Mouse (Mus musculus) 416B (cell line): ENCODE results near the gene Fkbp4.
A peak's percentile ranks its signal among the peaks of the same experiment; 100 is the strongest.

Experiments
- DNase-seq: peaks from one replicate; pipeline ENCODE4 v3.0.0; 2011; ENCODE audit warnings: low read depth

Fkbp4 gene

GRCm38 (mm10) chr6:128397574-128398261, 40.8 kb downstream of the Fkbp4 start:
- DNase-seq: peak; percentile 42

DNA sequence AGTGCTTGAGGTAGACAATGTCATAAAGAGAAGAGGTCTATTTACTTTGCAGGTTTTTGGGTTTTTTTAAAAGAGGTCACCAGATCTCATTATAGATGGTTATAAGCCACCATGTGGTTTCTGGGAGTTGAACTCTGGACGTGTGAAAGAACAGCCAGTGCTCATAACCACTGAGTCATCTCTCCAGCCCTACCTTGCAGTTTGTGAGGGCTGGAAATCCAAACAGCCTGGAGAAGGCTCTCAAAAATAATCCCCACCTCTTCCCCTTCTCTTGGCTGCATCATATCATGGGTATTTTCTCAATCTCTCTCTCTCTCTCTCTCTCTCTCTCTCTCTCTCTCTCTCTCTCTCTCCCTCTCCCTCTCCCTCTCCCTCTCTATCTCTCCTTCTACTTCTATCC, 47.8 kb downstream of the Fkbp4 start:
- DNase-seq: no peak

GRCm38 (mm10) chr6:128389185-128389584, 49.3 kb downstream of the Fkbp4 start:
- DNase-seq: no peak

GRCm38 (mm10) chr6:128385026-128385425, 53.5 kb downstream of the Fkbp4 start:
- no peak for DNase-seq

DNA sequence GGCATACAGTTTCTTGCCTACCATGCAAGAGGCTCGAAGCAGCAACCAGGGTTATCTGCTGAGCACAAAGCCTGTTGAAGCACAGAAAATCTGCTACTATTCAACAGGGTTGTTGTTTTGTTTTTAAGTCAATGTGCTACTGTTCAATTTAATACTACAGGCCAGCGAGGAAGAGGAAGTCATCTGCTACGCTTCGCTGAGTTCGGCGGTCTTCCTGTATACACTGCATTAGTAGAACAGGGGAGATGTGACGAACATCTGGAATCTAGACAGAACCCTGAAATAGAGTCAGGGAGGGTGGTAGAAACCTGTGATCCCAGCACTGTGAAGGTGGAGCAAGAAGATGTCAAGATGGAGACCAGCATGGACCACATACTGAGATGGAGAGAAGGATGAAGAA, 54.7 kb downstream of the Fkbp4 start:
- DNase-seq: no peak

- no peak for DNase-seq
Observed at GRCm38 (mm10) chr6:128381254-128381653, 57.2 kb downstream of the Fkbp4 start.

DNA sequence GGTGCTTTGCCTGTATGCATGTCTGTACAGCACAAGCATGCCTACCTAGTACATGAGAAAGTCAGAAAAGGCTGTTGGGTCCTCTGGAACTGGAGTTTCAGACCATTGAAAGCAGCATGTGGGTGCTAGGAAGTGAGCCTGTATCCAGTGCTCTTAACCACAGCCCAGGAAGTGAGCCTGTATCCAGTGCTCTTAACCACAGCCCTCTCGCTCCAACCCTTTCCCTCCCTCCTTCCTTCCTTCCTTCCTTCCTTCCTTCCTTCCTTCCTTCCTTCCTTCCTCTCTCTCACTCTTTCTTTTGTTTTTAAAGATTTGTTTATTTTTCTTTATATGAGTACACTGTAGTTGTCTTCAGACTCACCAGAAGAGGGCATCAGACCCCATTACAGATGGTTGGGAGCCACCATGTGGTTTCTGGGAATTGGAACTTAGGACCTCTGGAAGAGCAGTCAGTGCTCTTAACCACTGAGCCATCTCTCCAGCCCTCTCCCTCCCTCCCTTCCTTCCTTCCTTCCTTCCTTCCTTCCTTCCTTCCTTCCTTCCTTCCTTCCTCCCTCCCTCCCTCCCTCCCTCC, 57.8 kb downstream of the Fkbp4 start:
- peak; percentile 30 for DNase-seq
